Mouse (Mus musculus) forebrain, embryonic 16.5 days (tissue): ENCODE results near the gene Pgap1. TPM values are rescaled to one million over a fixed set of nuclear protein-coding genes. Genes with fewer than 3 reads are reported as not detected.
A peak's percentile ranks its signal among the peaks of the same experiment; 100 is the strongest.

Source experiments
- ATAC-seq: fragments of 200-750 bp; cut with Nextera tagmentation; 2 replicates; pipeline ENCODE4 v1.8.0; 2017; ENCODE audit warnings: mild to moderate bottlenecking, moderate library complexity
- H3K27ac ChIP-seq: fragments of 300-500 bp; sonication (generic); 2 replicates; pipeline ENCODE4 v1.5.1; 2014; ENCODE audit warnings: low read length, control low read depth
- H3K27me3 ChIP-seq: fragments of 300-500 bp; sonication (generic); replicated peaks from 2 replicates; pipeline ENCODE4 v1.6.1; 2014; ENCODE audit warnings: low read length; ENCODE audit not compliant: control insufficient read depth, insufficient read depth
- H3K36me3 ChIP-seq: fragments of 300-500 bp; sonication (generic); 2 replicates; pipeline ENCODE4 v1.6.1; 2014; ENCODE audit not compliant: control insufficient read depth, insufficient read depth
- H3K4me1 ChIP-seq: fragments of 300-500 bp; sonication (generic); replicated peaks from 2 replicates; pipeline ENCODE4 v1.6.1; 2014; ENCODE audit warnings: low read length; ENCODE audit not compliant: control insufficient read depth, insufficient read depth
- H3K4me2 ChIP-seq: fragments of 300-500 bp; sonication (generic); 2 replicates; pipeline ENCODE4 v1.6.1; 2014; ENCODE audit warnings: mild to moderate bottlenecking, low read length, control low read depth
- H3K4me3 ChIP-seq: fragments of 300-500 bp; sonication (generic); replicated peaks from 2 replicates; pipeline ENCODE4 v1.5.1; 2014; ENCODE audit warnings: mild to moderate bottlenecking, low read length, control low read depth
- H3K9ac ChIP-seq: fragments of 300-500 bp; sonication (generic); replicated peaks from 2 replicates; pipeline ENCODE4 v1.6.1; 2014; ENCODE audit warnings: low read depth, low read length, control low read depth
- H3K9me3 ChIP-seq: fragments of 300-500 bp; sonication (generic); 2 replicates; pipeline ENCODE4 v1.6.1; 2016; ENCODE audit warnings: low read length; ENCODE audit not compliant: control insufficient read depth
- WGBS: fragments of 180-500 bp; shearing (Covaris S2); extraction: QIAGEN DNeasy Blood & Tissue Kit; methylation state at CpG from one replicate; pipeline ENCODE4 v1.1.7; 2014; 5-methylcytosine and 5-hydroxymethylcytosine counted together
- polyA plus RNA-seq: library from polyadenylated mRNA; unstranded; fragments of >200 nt; fragmentation: Nextera tagmentation; extraction: Ambion mirVana; gene quantifications from 2 replicates; pipeline ENCODE4 v1.2.1, GENCODE M21; 2015

Pgap1 gene
- polyA plus RNA-seq, 1 experiment from 2014 or later = 33.3 TPM

- ATAC-seq = no peak
- Histone ChIP-seq H3K36me3 (no peaks in the 10 kb centered on the region), H3K4me1 (peaks cover 11% of the 10 kb centered on the region; the same call in 1 of the 2 replicates), H3K4me2 (no peak overlapping the region), H3K9me3 (no peaks in the 10 kb centered on the region), H3K9ac (no peak overlapping the region), H3K27me3 (no peaks in the 10 kb centered on the region), H3K27ac (no peak overlapping the region), H3K4me3 (no peak overlapping the region)
- 39% methylated on average over 2 of the region's 2 CpGs for WGBS
These were observed 27.2 kb upstream of the Pgap1 start for GRCm38 (mm10) chr1:54584588-54585277.

GRCm38 (mm10) chr1:54578358-54579184, 21.1 kb upstream of the Pgap1 start:
- H3K9ac ChIP-seq = 0 out of 2 replicates have a peak overlapping the region, but pooled peaks have one; percentile 25
- no peaks in the 10 kb centered on the region for H3K9me3 ChIP-seq
- H3K36me3 ChIP-seq = no peaks in the 10 kb centered on the region
- peak overlapping the region; percentile 68 for H3K27ac ChIP-seq
- peak overlapping the region; percentile 47 for H3K4me2 ChIP-seq
- 12% methylated on average over 8 of the region's 8 CpGs for WGBS
- no peaks in the 10 kb centered on the region for H3K27me3 ChIP-seq
- peak; percentile 83 for ATAC-seq
- H3K4me1 ChIP-seq = peaks cover 4% of the 10 kb centered on the region
- 0 out of 2 replicates have a peak overlapping the region, but pooled peaks have one; percentile 20 for H3K4me3 ChIP-seq

- no peak for ATAC-seq
- 78% methylated on average over 2 of the region's 2 CpGs for WGBS
- no peak overlapping the region for H3K27ac ChIP-seq
- no peak overlapping the region for H3K4me3 ChIP-seq
- no peak overlapping the region for H3K9ac ChIP-seq
- no peaks in the 10 kb centered on the region for H3K9me3 ChIP-seq
- H3K4me2 ChIP-seq = no peak overlapping the region
- no peaks in the 10 kb centered on the region for H3K36me3 ChIP-seq
- no peaks in the 10 kb centered on the region for H3K4me1 ChIP-seq
- H3K27me3 ChIP-seq = no peaks in the 10 kb centered on the region
These were observed 11.6 kb upstream of the Pgap1 start for GRCm38 (mm10) chr1:54569102-54569501.

GRCm38 (mm10) chr1:54563923-54564322, 6.4 kb upstream of the Pgap1 start:
- no peaks in the 10 kb centered on the region for H3K9me3 ChIP-seq
- no peak overlapping the region for H3K4me3 ChIP-seq
- WGBS = 94% methylated on average over 6 of the region's 6 CpGs
- no peak overlapping the region for H3K27ac ChIP-seq
- no peak overlapping the region for H3K4me2 ChIP-seq
- H3K9ac ChIP-seq = no peak overlapping the region
- H3K4me1 ChIP-seq = no peaks in the 10 kb centered on the region
- H3K36me3 ChIP-seq = no peaks in the 10 kb centered on the region
- no peaks in the 10 kb centered on the region for H3K27me3 ChIP-seq
- no peak for ATAC-seq

- peak overlapping the region; percentile 94 for H3K27ac ChIP-seq
- no peaks in the 10 kb centered on the region for H3K36me3 ChIP-seq
- H3K27me3 ChIP-seq = no peaks in the 10 kb centered on the region
- peak overlapping the region; percentile 94 for H3K9ac ChIP-seq
- H3K4me1 ChIP-seq = peaks cover 10% of the 10 kb centered on the region
- no peak for ATAC-seq
- peak overlapping the region; percentile 70 for H3K4me2 ChIP-seq
- peak overlapping the region; percentile 94 for H3K4me3 ChIP-seq
- under 1% methylated on average over 18 of the region's 18 CpGs for WGBS
- H3K9me3 ChIP-seq = no peaks in the 10 kb centered on the region
These were observed 780 bp downstream of the Pgap1 start for GRCm38 (mm10) chr1:54556586-54557221.

- Histone ChIP-seq H3K27me3 (no peaks in the 10 kb centered on the region), H3K4me2 (peak overlapping the region; percentile 50), H3K27ac (no peak overlapping the region), H3K9ac (no peak overlapping the region), H3K4me3 (peak overlapping the region; percentile 31), H3K36me3 (no peaks in the 10 kb centered on the region), H3K4me1 (peaks cover 10% of the 10 kb centered on the region), H3K9me3 (no peaks in the 10 kb centered on the region)
- no peak for ATAC-seq
- 23% methylated on average over 4 of the region's 4 CpGs for WGBS
These were observed 1.9 kb downstream of the Pgap1 start for GRCm38 (mm10) chr1:54555364-54556140.

GRCm38 (mm10) chr1:54552621-54553020, 4.9 kb downstream of the Pgap1 start:
- Histone ChIP-seq H3K27ac (no peak overlapping the region), H3K36me3 (peaks cover 8% of the 10 kb centered on the region), H3K4me1 (peaks cover 6% of the 10 kb centered on the region), H3K27me3 (no peaks in the 10 kb centered on the region), H3K9me3 (no peaks in the 10 kb centered on the region), H3K9ac (no peak overlapping the region), H3K4me3 (no peak overlapping the region), H3K4me2 (no peak overlapping the region)
- 92% methylated on average over 2 of the region's 2 CpGs for WGBS
- ATAC-seq = no peak

- no peak for ATAC-seq
These were observed 12.3 kb downstream of the Pgap1 start for GRCm38 (mm10) chr1:54545200-54545599.

More at GRCm38 (mm10) chr1:54545200-54545599, 12.3 kb downstream of the Pgap1 start:
- Histone ChIP-seq H3K36me3 (peaks cover 30% of the 10 kb centered on the region), H3K27ac (no peak overlapping the region), H3K4me3 (no peak overlapping the region), H3K4me1 (no peaks in the 10 kb centered on the region), H3K4me2 (no peak overlapping the region), H3K27me3 (no peaks in the 10 kb centered on the region), H3K9me3 (no peaks in the 10 kb centered on the region), H3K9ac (no peak overlapping the region)
- WGBS = 96% methylated on average over 9 of the region's 9 CpGs
